Mouse (Mus musculus) left cerebral cortex, postnatal 10 days (tissue): Measurements from ENCODE around the gene Foxo1. TPM values are rescaled to one million over a fixed set of nuclear protein-coding genes. Genes with fewer than 3 reads are reported as not detected.

Experiments used
- DNase-seq, 2 experiments: peaks; one replicate each; pipeline ENCODE4 v3.0.0; 2021 to 2022; ENCODE audit warnings: low spot score in 2 of 2, mixed read lengths in 1 of 2; ENCODE audit errors: extremely low spot score in 1 of 2
- intact Hi-C: fragments of 180-260 bp; cut with DNase I; formaldehyde crosslinking; loops from one replicate; pipeline ENCODE4 v1.15.1; 2025
- total RNA-seq, 2 experiments: library from RNA; stranded (reverse); gene quantifications; 2 replicates each; pipeline ENCODE4 v1.2.3; 2021

Foxo1 gene
- total RNA-seq, 2 experiments from 2014 or later, result 13.2 to 16.4 TPM

GRCm38 (mm10) chr3:52393171-52393570 lies 125.0 kb downstream of the Foxo1 start:
- intact Hi-C loops, result no loop called here
- no peak for DNase-seq

- DNase-seq, result no peak
- intact Hi-C loops, result no loop called here
Measured at GRCm38 (mm10) chr3:52396121-52396731, 128.1 kb downstream of the Foxo1 start.

- intact Hi-C loops, result no loop called here
Measured at GRCm38 (mm10) chr3:52396951-52397615, 128.9 kb downstream of the Foxo1 start.

GRCm38 (mm10) chr3:52397961-52398360 lies 129.8 kb downstream of the Foxo1 start:
- intact Hi-C loops, result no loop called here
- DNase-seq, result no peak

More at GRCm38 (mm10) chr3:52396951-52397615, 128.9 kb downstream of the Foxo1 start:
- no peak for DNase-seq

GRCm38 (mm10) chr3:52400284-52401161 lies 132.4 kb downstream of the Foxo1 start:
- DNase-seq, result no peak
- intact Hi-C loops, result loop anchor here (5.0 kb wide), 1 partner anchor 133 kb away; the partner anchor contains the start of gene Foxo1

GRCm38 (mm10) chr3:52401162-52401928 lies 133.2 kb downstream of the Foxo1 start:
- peak; percentile 67 to 68 for DNase-seq
- intact Hi-C loops, result loop anchor here (5.0 kb wide), 1 partner anchor 134 kb away; the partner anchor contains the start of gene Foxo1

Other genes starting within 250 kb of the Foxo1 start
- 1 to 10 TPM; 7.2 to 7.8 TPM for gene Maml3, start 163.3 kb upstream of the Foxo1 start, total RNA-seq